Mouse (Mus musculus) forebrain, embryonic 11.5 days (tissue): ENCODE measurements around the gene Pcdh7. TPM values are rescaled to one million over a fixed set of nuclear protein-coding genes. Genes with fewer than 3 reads are reported as not detected.

ENCODE experiments used
- ATAC-seq: fragments of 200-750 bp; cut with Nextera tagmentation; replicated peaks from 2 replicates; pipeline ENCODE4 v1.8.0; 2017; ENCODE audit warnings: moderate TSS enrichment; ENCODE audit not compliant: low FRiP score
- DNase-seq: peaks from one replicate; pipeline ENCODE4 v3.0.0-alpha.2; 2017; ENCODE audit warnings: low spot score
- H3K27ac ChIP-seq: fragments of 300-500 bp; sonication (generic); 2 replicates; pipeline ENCODE4 v1.5.1; 2014; ENCODE audit warnings: low read depth, low read length
- H3K27me3 ChIP-seq: fragments of 300-500 bp; sonication (generic); 2 replicates; pipeline ENCODE4 v1.6.1; 2014; ENCODE audit warnings: mild to moderate bottlenecking, low read length, mixed read lengths; ENCODE audit not compliant: control insufficient read depth, insufficient read depth
- H3K36me3 ChIP-seq: fragments of 300-500 bp; sonication (generic); 2 replicates; pipeline ENCODE4 v1.6.1; 2014; ENCODE audit warnings: mild to moderate bottlenecking, low read length, moderate library complexity, mixed read lengths; ENCODE audit not compliant: control insufficient read depth, insufficient read depth
- H3K4me1 ChIP-seq: fragments of 300-500 bp; sonication (generic); replicated peaks from 2 replicates; pipeline ENCODE4 v1.6.1; 2014; ENCODE audit warnings: low read length, mixed read lengths; ENCODE audit not compliant: control insufficient read depth, insufficient read depth
- H3K4me2 ChIP-seq: fragments of 300-500 bp; sonication (generic); 2 replicates; pipeline ENCODE4 v1.6.1; 2014; ENCODE audit warnings: low read depth, mild to moderate bottlenecking, low read length, moderate library complexity, mixed read lengths; ENCODE audit not compliant: severe bottlenecking
- H3K4me3 ChIP-seq: fragments of 300-500 bp; sonication (generic); 2 replicates; pipeline ENCODE4 v1.5.1; 2014; ENCODE audit warnings: low read depth, low read length
- H3K9ac ChIP-seq: fragments of 300-500 bp; sonication (generic); 2 replicates; pipeline ENCODE4 v1.6.1; 2014; ENCODE audit warnings: low read length
- H3K9me3 ChIP-seq: fragments of 300-500 bp; sonication (generic); 2 replicates; pipeline ENCODE4 v1.6.1; 2016; ENCODE audit warnings: low read length, mixed read lengths; ENCODE audit not compliant: control insufficient read depth
- WGBS: fragments of 180-500 bp; shearing (Covaris S2); extraction: QIAGEN DNeasy Blood & Tissue Kit; methylation state at CpG from one replicate; pipeline ENCODE4 v1.1.7; 2014; 5-methylcytosine and 5-hydroxymethylcytosine counted together
- polyA plus RNA-seq: library from polyadenylated mRNA; unstranded; fragments of >200 nt; fragmentation: Nextera tagmentation; extraction: Ambion mirVana; gene quantifications from 2 replicates; pipeline ENCODE4 v1.2.1, GENCODE M21; 2014

Gene Pcdh7
- polyA plus RNA-seq, 1 experiment from 2014 or later: 5.1 TPM

DNA sequence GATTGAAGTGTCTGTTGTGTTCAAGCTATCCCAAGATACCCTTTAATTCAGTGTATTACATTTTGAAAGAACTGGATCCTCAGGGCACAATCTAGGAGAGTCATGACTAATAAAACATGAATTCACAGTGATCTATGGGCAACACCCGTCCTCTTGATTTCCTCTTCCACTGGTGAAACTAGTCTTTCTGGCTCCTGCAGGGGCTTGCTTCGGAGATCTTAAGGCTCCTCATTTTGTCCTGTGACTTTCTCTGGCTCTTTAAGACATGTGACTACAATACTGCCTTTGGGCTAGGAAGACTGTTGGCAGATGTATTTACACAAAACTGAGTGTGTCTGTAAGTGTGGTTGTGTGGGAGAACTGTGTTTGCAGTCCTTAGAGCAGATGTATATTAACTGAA lies 225.4 kb downstream of the Pcdh7 start:
- ATAC-seq (no peak), DNase-seq (no peak)
- Histone ChIP-seq H3K4me2 (no peak overlapping the region), H3K36me3 (no peaks in the 10 kb centered on the region), H3K4me1 (no peaks in the 10 kb centered on the region), H3K9me3 (no peaks in the 10 kb centered on the region), H3K4me3 (no peak overlapping the region), H3K9ac (no peak overlapping the region), H3K27me3 (no peaks in the 10 kb centered on the region), H3K27ac (no peak overlapping the region)
- 87% methylated on average over 2 of the region's 2 CpGs for WGBS

- no peak overlapping the region for H3K4me3 ChIP-seq
- H3K9ac ChIP-seq: no peak overlapping the region
- H3K36me3 ChIP-seq: no peaks in the 10 kb centered on the region
- H3K9me3 ChIP-seq: no peaks in the 10 kb centered on the region
- H3K27me3 ChIP-seq: no peaks in the 10 kb centered on the region
- no peak for ATAC-seq
- H3K27ac ChIP-seq: no peak overlapping the region
- no peak for DNase-seq
- H3K4me1 ChIP-seq: no peaks in the 10 kb centered on the region
- 90% methylated on average over 2 of the region's 2 CpGs for WGBS
- H3K4me2 ChIP-seq: no peak overlapping the region
Measured at GRCm38 (mm10) chr5:57943611-57944010, 225.8 kb downstream of the Pcdh7 start.

DNA sequence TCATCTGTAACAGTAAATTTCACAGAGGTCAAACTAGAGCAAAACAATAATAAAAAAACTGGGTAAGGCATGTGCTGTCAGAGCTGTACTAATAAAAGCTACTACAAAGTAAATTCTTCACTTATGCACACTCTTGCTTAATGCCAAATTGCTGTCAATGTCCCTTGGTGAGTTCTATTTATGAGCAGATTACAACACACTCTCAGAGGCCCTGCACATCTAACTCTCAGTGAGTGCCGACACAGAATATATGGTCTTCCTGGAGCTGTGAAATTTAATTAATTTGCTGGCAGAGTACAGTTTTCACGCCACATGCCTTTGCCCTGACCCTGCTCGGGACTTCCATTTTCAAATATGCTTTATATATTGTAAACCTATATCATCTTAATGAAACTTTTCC lies 227.7 kb downstream of the Pcdh7 start:
- ATAC-seq: no peak
- Histone ChIP-seq H3K4me1 (no peaks in the 10 kb centered on the region), H3K4me3 (no peak overlapping the region), H3K9ac (no peak overlapping the region), H3K36me3 (no peaks in the 10 kb centered on the region), H3K4me2 (no peak overlapping the region), H3K27me3 (no peaks in the 10 kb centered on the region), H3K27ac (no peak overlapping the region), H3K9me3 (no peaks in the 10 kb centered on the region)
- 79% methylated on average over 3 of the region's 3 CpGs for WGBS
- no peak for DNase-seq

- 62% methylated on average over 1 of the region's 1 CpGs for WGBS
- no peak for ATAC-seq
- no peak overlapping the region for H3K4me3 ChIP-seq
Measured at GRCm38 (mm10) chr5:57959317-57959716, 241.6 kb downstream of the Pcdh7 start.

GRCm38 (mm10) chr5:57963792-57964191 lies 246.0 kb downstream of the Pcdh7 start:
- H3K36me3 ChIP-seq: no peaks in the 10 kb centered on the region
- H3K27ac ChIP-seq: no peak overlapping the region
- H3K4me2 ChIP-seq: no peak overlapping the region
- WGBS: 72% methylated on average over 4 of the region's 4 CpGs
- DNase-seq: no peak
- ATAC-seq: no peak
- H3K27me3 ChIP-seq: no peaks in the 10 kb centered on the region
- no peak overlapping the region for H3K9ac ChIP-seq
- H3K9me3 ChIP-seq: no peaks in the 10 kb centered on the region
- H3K4me1 ChIP-seq: no peaks in the 10 kb centered on the region
- H3K4me3 ChIP-seq: no peak overlapping the region

More at GRCm38 (mm10) chr5:57959317-57959716, 241.6 kb downstream of the Pcdh7 start:
- Histone ChIP-seq H3K27ac (no peak overlapping the region), H3K27me3 (no peaks in the 10 kb centered on the region), H3K4me1 (no peaks in the 10 kb centered on the region), H3K4me2 (no peak overlapping the region), H3K9ac (no peak overlapping the region), H3K36me3 (no peaks in the 10 kb centered on the region), H3K9me3 (no peaks in the 10 kb centered on the region)
- DNase-seq: no peak

DNA sequence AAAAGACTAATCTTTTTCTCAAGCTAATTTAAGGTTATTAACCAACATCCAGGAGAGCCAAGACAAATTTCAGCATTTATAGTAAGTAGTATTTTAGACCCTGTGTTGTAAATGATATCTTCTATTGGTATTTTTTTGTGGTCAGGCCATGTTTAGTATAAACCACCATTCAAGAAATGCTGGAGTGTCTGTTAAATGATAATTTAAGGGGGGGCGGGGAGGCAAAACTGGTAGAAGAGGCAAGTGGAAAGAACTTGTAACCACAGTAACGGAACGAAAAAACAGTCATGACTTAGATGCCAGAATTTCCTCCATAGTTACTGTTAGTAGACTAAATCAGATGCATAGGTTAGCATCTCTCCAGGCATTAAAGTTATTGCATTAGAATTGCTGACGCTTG lies 246.4 kb downstream of the Pcdh7 start:
- WGBS: 88% methylated on average over 4 of the region's 4 CpGs
- Histone ChIP-seq H3K4me2 (no peak overlapping the region), H3K36me3 (no peaks in the 10 kb centered on the region), H3K9ac (no peak overlapping the region), H3K4me3 (no peak overlapping the region), H3K27me3 (no peaks in the 10 kb centered on the region), H3K9me3 (no peaks in the 10 kb centered on the region), H3K27ac (no peak overlapping the region), H3K4me1 (no peaks in the 10 kb centered on the region)
- no peak for DNase-seq
- ATAC-seq: no peak

GRCm38 (mm10) chr5:57993584-57993983 lies 275.8 kb downstream of the Pcdh7 start:
- H3K4me2 ChIP-seq: no peak overlapping the region
- H3K36me3 ChIP-seq: no peaks in the 10 kb centered on the region
- H3K4me1 ChIP-seq: no peaks in the 10 kb centered on the region
- 77% methylated on average over 2 of the region's 2 CpGs for WGBS
- H3K9ac ChIP-seq: no peak overlapping the region
- H3K4me3 ChIP-seq: no peak overlapping the region
- H3K27me3 ChIP-seq: no peaks in the 10 kb centered on the region
- no peaks in the 10 kb centered on the region for H3K9me3 ChIP-seq
- ATAC-seq: no peak
- DNase-seq: no peak
- no peak overlapping the region for H3K27ac ChIP-seq

- H3K36me3 ChIP-seq: no peaks in the 10 kb centered on the region
- H3K9ac ChIP-seq: no peak overlapping the region
- no peaks in the 10 kb centered on the region for H3K9me3 ChIP-seq
- H3K27me3 ChIP-seq: no peaks in the 10 kb centered on the region
- no peak overlapping the region for H3K27ac ChIP-seq
- ATAC-seq (no peak), DNase-seq (no peak)
- WGBS: 84% methylated on average over 2 of the region's 2 CpGs
- no peak overlapping the region for H3K4me3 ChIP-seq
- no peak overlapping the region for H3K4me2 ChIP-seq
- H3K4me1 ChIP-seq: no peaks in the 10 kb centered on the region
Measured at GRCm38 (mm10) chr5:58021331-58021730, 303.6 kb downstream of the Pcdh7 start.

- 83% methylated on average over 7 of the region's 7 CpGs for WGBS
- Histone ChIP-seq H3K4me3 (no peak overlapping the region), H3K27ac (no peak overlapping the region), H3K36me3 (no peaks in the 10 kb centered on the region), H3K27me3 (no peaks in the 10 kb centered on the region), H3K4me2 (no peak overlapping the region), H3K9me3 (no peaks in the 10 kb centered on the region), H3K9ac (no peak overlapping the region), H3K4me1 (no peaks in the 10 kb centered on the region)
- DNase-seq: no peak
- ATAC-seq: no peak
Measured at GRCm38 (mm10) chr5:58025123-58025522, 307.4 kb downstream of the Pcdh7 start.
